Mouse (Mus musculus) cerebellum, adult 9-11 months (tissue): ENCODE measurements at regions not wholly inside any gene's neighbourhood (a gene's known extent, or its start where the extent isn't known, plus 50 kb on each side); places are given as distances from the start of the nearest gene placed in this dataset.
"Not testable (repeated sequence)": the region's sequence is repeated elsewhere in the genome, so short reads cannot be mapped to it uniquely, and the experiment has no call there.

Source experiments
- DNase-seq: peaks from one replicate; pipeline ENCODE4 v3.0.0; 2022

DNA sequence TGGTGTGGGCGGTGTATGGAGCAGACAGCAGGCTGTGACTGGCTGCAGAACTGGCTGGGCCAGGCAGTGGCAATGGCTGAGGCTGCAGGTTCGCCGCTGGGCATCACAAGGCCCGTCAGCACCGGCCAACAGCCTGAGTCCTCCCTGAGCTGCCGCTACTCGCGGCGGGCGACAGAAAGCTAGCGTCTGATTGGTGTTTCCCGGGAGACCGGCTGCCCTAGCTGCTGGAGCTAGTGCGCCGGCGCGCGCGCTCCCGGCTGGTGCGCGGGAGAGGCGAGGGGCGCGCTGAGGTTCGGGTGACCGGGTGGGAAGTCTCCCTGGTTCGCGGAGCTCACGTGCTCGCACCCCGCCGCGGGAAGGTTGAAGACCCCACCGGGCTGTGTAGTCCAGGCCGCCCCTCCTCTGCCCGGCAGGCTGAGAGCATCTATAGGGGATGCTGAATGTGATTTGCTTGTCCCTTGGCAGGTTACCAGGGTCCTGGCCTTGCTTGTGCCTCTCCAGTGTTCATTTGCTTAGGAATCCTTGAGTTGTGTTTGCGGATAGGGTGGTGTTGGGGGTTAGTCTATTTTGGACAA is 241.2 kb downstream of the Mef2c start:
- DNase-seq, result peak; percentile 99

- peak; percentile 51 for DNase-seq
Measured at GRCm38 (mm10) chr13:83745961-83746360, 242.1 kb downstream of the Mef2c start.

GRCm38 (mm10) chr13:83747671-83748070 is 243.8 kb downstream of the Mef2c start:
- DNase-seq, result no peak

- DNase-seq, result no peak
Measured at GRCm38 (mm10) chr13:83749376-83750150, 245.7 kb downstream of the Mef2c start.

DNA sequence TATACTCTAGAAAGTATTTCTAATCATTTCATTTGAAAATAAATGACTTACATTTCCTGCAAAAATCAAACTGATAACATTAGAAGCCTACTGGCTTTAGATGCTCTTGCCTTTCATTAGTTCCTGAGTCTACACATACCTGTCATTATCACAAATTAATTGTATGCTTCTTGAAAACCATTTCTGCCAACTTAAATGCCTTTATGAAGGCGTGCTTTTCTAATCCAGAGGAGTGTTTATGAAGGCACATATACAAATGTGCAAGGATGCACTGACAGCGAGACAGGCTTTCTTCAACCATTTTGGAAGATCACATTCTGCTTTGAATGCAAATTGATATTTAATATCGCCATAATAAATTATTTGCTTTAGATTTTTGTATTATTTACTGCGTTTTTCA is 246.6 kb downstream of the Mef2c start:
- no peak for DNase-seq

- no peak for DNase-seq
Measured at GRCm38 (mm10) chr13:83760387-83761170, 256.7 kb downstream of the Mef2c start.

- no peak for DNase-seq
Measured at GRCm38 (mm10) chr13:83762484-83762883, 258.6 kb downstream of the Mef2c start.

GRCm38 (mm10) chr13:83763288-83763687 is 259.5 kb downstream of the Mef2c start:
- DNase-seq, result not testable (repeated sequence)

- DNase-seq, result peak; percentile 42
Measured at GRCm38 (mm10) chr13:83785643-83786042, 281.8 kb downstream of the Mef2c start.

GRCm38 (mm10) chr13:83809535-83809934 is 305.7 kb downstream of the Mef2c start:
- no peak for DNase-seq

DNA sequence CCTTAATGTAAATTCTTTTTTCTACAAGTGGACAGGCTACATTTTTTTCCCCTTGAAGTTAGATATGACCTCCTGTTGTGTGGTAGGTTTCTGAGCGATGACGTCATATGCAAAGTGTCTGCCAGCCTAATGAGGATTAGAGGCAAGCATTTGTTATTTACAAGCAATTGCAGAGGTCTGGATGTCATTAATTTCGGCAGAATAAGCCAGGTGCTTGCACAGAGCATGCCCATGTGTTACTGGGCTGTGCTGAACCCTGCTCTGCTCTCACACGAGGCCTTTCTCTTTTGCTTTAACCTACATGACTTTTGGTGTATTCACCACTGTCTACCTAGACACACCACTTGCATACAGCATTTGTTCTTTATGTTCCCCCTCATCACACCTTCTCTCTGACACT is 316.5 kb downstream of the Mef2c start:
- no peak for DNase-seq

DNA sequence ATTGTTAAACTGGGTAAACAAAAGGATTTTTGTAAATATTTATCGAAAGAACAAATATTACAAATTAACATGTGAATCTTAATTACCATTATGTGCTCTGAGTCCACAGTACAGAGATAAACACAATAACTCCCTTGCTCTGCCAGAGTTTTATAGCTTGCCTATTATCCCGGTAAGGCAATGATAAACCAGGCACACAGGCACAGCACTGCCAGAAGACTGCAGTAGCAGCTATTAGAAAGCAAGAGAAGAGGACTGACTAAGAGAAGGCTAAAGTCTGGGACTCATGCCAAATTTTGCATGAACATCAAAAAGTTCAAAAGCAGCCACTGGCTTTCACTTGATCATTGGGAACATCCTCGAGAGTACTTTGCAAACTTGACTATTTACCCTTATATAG is 316.9 kb downstream of the Mef2c start:
- DNase-seq, result no peak

DNA sequence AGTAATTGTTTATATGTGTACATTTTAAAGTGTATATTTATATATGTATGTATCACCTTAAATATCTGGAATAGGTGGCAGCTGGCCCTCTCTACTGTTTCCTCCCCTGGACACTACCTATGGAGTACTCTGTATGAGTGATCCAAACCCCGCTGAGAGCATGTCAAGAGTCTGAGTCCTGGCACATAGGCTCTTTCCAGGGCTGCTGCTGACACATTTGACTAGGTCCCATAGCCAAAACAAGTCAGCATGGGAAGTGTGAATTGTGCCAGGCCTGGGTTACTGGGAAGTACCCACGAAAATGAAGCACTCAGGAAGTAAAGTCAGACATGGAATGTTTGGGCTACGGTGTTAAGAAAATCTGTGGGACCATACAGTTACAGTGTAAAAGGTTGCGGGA is 321.1 kb downstream of the Mef2c start:
- no peak for DNase-seq

GRCm38 (mm10) chr13:83826841-83827463 is 323.1 kb downstream of the Mef2c start:
- DNase-seq, result no peak

- DNase-seq, result peak; percentile 13
Measured at GRCm38 (mm10) chr13:83865932-83866685, 356.0 kb upstream of the Tmem161b start.

DNA sequence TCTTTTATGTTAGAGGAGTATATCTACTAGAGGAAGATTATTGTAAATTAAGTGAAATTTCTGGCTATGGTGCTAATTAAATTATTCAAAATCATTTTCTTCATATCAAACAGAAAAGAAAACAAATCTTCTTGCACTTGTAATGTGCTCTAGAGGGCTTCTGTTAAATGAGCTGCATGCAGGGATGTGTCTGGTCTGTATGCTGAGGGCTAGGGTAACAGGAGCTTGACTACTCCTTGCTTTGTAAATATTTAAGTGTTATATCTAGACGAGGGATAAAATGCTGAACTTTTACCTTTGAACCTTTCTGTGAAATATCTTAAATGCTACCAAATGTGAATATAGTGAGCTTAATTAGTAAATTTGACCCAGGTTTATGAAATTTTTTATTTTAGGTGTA is 354.9 kb upstream of the Tmem161b start:
- no peak for DNase-seq

- no peak for DNase-seq
Measured at GRCm38 (mm10) chr13:83867831-83868473, 354.1 kb upstream of the Tmem161b start.

GRCm38 (mm10) chr13:83868922-83869321 is 353.2 kb upstream of the Tmem161b start:
- DNase-seq, result peak; percentile 39

DNA sequence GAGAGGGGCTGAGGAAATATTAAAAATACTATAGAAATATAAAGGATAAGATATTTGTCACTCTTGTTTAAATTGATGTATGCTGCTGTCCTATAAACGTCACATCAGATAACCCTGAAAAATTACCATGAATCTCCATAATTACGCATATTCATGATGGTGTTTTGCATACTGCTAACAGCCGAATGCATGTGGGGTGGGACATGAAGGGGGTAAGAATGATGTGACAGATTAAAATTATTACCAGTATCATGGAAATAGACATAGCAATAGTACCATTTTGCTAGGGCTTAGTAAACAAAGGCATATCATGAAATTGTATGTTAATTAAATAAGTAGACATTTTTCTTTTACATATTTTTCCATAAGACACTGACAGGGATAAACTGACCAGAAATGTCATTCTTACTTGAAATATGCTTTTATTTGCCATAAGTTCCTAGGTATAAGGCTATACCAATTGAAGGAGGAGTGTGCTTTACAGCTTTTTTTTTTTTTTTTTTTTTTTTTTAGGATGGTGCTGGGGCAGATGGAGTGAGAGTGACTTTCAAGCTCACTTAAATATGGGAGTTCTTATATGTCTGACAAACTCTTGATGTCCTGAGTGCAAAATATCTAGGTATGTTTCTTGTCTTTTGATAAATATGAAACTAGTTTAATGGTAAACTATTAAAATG is 349.8 kb upstream of the Tmem161b start:
- DNase-seq, result no peak

DNA sequence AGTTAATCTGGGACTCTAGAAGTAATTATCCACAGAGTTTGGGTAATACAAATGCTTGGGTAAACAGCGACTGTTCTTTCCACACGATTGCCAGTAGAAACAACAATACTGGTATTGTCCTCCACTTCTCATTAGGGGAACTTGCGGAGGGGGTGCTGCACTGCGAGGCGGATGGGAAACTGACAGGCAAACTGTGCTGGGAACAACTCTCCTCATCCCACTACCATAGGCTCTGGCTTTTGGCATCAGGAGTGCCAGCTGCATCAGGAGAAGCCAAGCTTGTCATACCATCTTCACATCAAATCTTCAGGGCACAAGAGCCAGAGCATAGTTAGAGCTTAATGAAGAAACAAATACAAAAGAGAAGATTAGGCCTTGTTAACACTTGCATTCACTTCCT is 349.2 kb upstream of the Tmem161b start:
- DNase-seq, result peak; percentile 18

DNA sequence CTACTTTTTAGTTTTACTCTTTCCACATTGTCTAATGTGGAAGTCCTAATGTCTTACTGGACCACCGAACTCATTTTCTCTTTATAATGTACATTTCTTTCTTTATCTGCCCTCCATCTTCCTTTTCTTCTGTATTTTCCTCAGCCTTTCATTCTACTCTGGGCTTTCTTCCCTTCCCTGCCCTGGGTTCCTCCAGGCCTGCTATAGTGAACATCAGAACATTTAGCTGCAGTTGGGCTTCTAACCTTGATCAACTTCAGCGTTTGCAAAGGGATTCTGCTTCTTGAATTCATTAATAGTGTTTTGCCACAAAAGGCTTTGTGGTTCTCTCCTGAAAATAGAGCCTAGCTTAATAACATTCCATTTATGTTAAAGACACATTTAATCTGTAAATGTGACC is 342.5 kb upstream of the Tmem161b start:
- DNase-seq, result no peak

DNA sequence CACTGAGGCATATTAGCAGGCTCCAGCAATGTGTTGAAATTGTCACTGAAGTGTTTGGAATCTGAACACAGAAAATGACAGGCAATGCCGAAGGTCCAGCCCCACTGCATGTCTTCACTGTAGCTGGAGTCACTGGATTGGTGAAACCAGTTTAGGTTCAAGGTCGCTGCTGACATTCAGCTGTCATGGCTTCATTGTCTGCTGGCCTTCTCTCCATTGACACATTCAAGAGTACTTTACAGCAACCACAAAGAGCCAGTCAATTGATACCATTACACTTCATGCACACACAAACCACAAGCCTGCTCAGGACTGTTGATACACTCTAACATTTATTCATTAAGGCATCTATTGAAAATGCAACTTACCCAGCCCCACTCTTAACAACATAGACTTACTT is 341.8 kb upstream of the Tmem161b start:
- no peak for DNase-seq
